In genomic region chr12:108432578-108432977, GRCm38 (mm10) we compare ENCODE assay signal across 11 mouse cellular contexts.
DNase-seq lines count a peak whose midpoint lies in the region; ATAC-seq and TF ChIP-seq lines count a peak whose summit lies in the region.
"Had no signal": no experiment of that assay in that cellular context is flagged by ENCODE, and none has a peak within 500 bp of the region (broad histone marks: within the 10 kb centered on the region; RNA-seq: fewer than 3 reads in every experiment).

No protein-coding gene starts in this region.

- ATAC-seq in lung, embryonic 16.5 days (ENCODE audit: low read depth), result no peak
- peak; percentile 14; the same call in 1 of the 2 replicates for ATAC-seq in forebrain, postnatal 0 days
- ATAC-seq in stomach, embryonic 15.5 days (ENCODE audit: insufficient read depth, low FRiP score, low read depth), result no peak
- ATAC-seq in megakaryocyte progenitor cell, adult 5-6 weeks (replicated peaks; ENCODE audit: poor library complexity), result no peak
- ATAC-seq: liver, embryonic 12.5 days had no signal

- no peaks in the 10 kb centered on the region for H3K27me3 ChIP-seq in lung, embryonic 16.5 days (ENCODE audit: control insufficient read depth, insufficient read depth, low read depth, low read length)
- no peaks in the 10 kb centered on the region for H3K27me3 ChIP-seq in forebrain, postnatal 0 days (ENCODE audit: insufficient read depth, low read length)
- no peaks in the 10 kb centered on the region for H3K27me3 ChIP-seq in stomach, embryonic 15.5 days (replicated peaks)

- no peak overlapping the region for H3K4me2 ChIP-seq in lung, embryonic 16.5 days (ENCODE audit: low read depth, low read length)
- H3K4me2 ChIP-seq in forebrain, postnatal 0 days (ENCODE audit: low read depth), result peak overlapping the region; percentile 39
- peak overlapping the region; percentile 12; the same call in 1 of the 2 replicates for H3K4me2 ChIP-seq in stomach, embryonic 15.5 days
- H3K4me2 ChIP-seq: liver, embryonic 12.5 days had no signal

- no peaks in the 10 kb centered on the region for H3K9me3 ChIP-seq in lung, embryonic 16.5 days (ENCODE audit: control insufficient read depth, low read length)
- H3K9me3 ChIP-seq in forebrain, postnatal 0 days (ENCODE audit: low read length), result no peaks in the 10 kb centered on the region
- H3K9me3 ChIP-seq in stomach, embryonic 15.5 days, result no peaks in the 10 kb centered on the region
- H3K9me3 ChIP-seq: liver, embryonic 12.5 days had no signal

- WGBS in lung, embryonic 16.5 days, result 57% methylated on average over 5 of the region's 5 CpGs
- 45% methylated on average over 5 of the region's 5 CpGs for WGBS in forebrain, postnatal 0 days
- 67% methylated on average over 5 of the region's 5 CpGs for whole genome bisulfite sequencing in stomach, embryonic 15.5 days

- H3K4me3 ChIP-seq in lung, embryonic 16.5 days (ENCODE audit: low read length), result no peak overlapping the region
- H3K4me3 ChIP-seq in forebrain, postnatal 0 days (ENCODE audit: low read depth, low read length), result no peak overlapping the region
- no peak overlapping the region for H3K4me3 ChIP-seq in stomach, embryonic 15.5 days (replicated peaks)
- H3K4me3 ChIP-seq: liver, embryonic 12.5 days had no signal

- DNase-seq in lung, adult 18-20 months, result no peak
- DNase-seq in cerebellum, adult 9-11 months, result peak; percentile 85
- peak; percentile 59 for DNase-seq in forebrain, postnatal 0 days
- DNase-seq in gastrocnemius, postnatal 25 days, result no peak
- DNase-seq: heart, postnatal 14 days; kidney, postnatal 4 days; thymus, postnatal 25 days had no signal

- H3K36me3 ChIP-seq in lung, embryonic 16.5 days (ENCODE audit: control insufficient read depth, insufficient read depth, low read length), result no peaks in the 10 kb centered on the region
- H3K36me3 ChIP-seq in forebrain, postnatal 0 days (ENCODE audit: insufficient read depth), result no peaks in the 10 kb centered on the region
- H3K36me3 ChIP-seq in stomach, embryonic 15.5 days, result no peaks in the 10 kb centered on the region
- H3K36me3 ChIP-seq: liver, embryonic 12.5 days had no signal

- peak overlapping the region; percentile 60 for H3K27ac ChIP-seq in lung, embryonic 16.5 days (ENCODE audit: low read length)
- H3K27ac ChIP-seq in forebrain, postnatal 0 days (ENCODE audit: low read depth, low read length), result peak overlapping the region; percentile 82
- H3K27ac ChIP-seq in stomach, embryonic 15.5 days, result peak overlapping the region; percentile 52; the same call in 1 of the 2 replicates
- H3K27ac ChIP-seq: liver, embryonic 12.5 days had no signal

- H3K9ac ChIP-seq in lung, embryonic 16.5 days (ENCODE audit: low read length), result no peak overlapping the region
- H3K9ac ChIP-seq in forebrain, postnatal 0 days, result peak overlapping the region; percentile 19
- no peak overlapping the region for H3K9ac ChIP-seq in stomach, embryonic 15.5 days
- H3K9ac ChIP-seq: liver, embryonic 12.5 days had no signal

- peaks cover 38% of the 10 kb centered on the region for H3K4me1 ChIP-seq in lung, embryonic 16.5 days (replicated peaks; ENCODE audit: control insufficient read depth, insufficient read depth, low read length)
- peaks cover 36% of the 10 kb centered on the region for H3K4me1 ChIP-seq in forebrain, postnatal 0 days (ENCODE audit: insufficient read depth)
- peaks cover 33% of the 10 kb centered on the region for H3K4me1 ChIP-seq in stomach, embryonic 15.5 days
- H3K4me1 ChIP-seq: liver, embryonic 12.5 days had no signal

- TF ChIP-seq CTCF in forebrain, postnatal 0 days (IDR thresholded peaks at IDR 0.05; ENCODE audit: low read depth), result no peak

Comparison
In these comparisons a context has a peak if more than half of its experiments do, and no peak if none do; other contexts are left out.
1. DNase-seq: peak in cerebellum, adult 9-11 months (single experiment) and forebrain, postnatal 0 days (single experiment); none in lung, adult 18-20 months (0 of 2) and gastrocnemius, postnatal 25 days (single experiment).
2. Peak in every context shown above with its lines, with median percentiles within 50 percentile points of each other: H3K27ac ChIP-seq.